Mouse (Mus musculus) liver, embryonic 14.5 days (tissue): Measurements from ENCODE around the gene Mgat5. TPM values are rescaled to one million over a fixed set of nuclear protein-coding genes. Genes with fewer than 3 reads are reported as not detected.

Experiments used
- ATAC-seq: fragments of 200-750 bp; cut with Nextera tagmentation; 2 replicates; pipeline ENCODE4 v1.8.0; 2017; ENCODE audit warnings: moderate number of reproducible peaks, mild to moderate bottlenecking, moderate library complexity; ENCODE audit not compliant: insufficient read depth
- DNase-seq, 3 experiments: peaks; one replicate each; pipeline ENCODE4 v3.0.0-alpha.2; 2012 to 2013; ENCODE audit warnings: low read depth in 3 of 3, low spot score in 3 of 3
- H3K27ac ChIP-seq: fragments of 300-500 bp; sonication (generic); 2 replicates; pipeline ENCODE4 v1.5.1; 2014; ENCODE audit warnings: moderate library complexity, mild to moderate bottlenecking, control low read depth, inconsistent platforms
- H3K27me3 ChIP-seq: fragments of 300-500 bp; sonication (generic); 2 replicates; pipeline ENCODE4 v1.6.1; 2014; ENCODE audit warnings: mild to moderate bottlenecking, low read length, moderate library complexity; ENCODE audit not compliant: control insufficient read depth, insufficient read depth
- H3K36me3 ChIP-seq: fragments of 300-500 bp; sonication (generic); replicated peaks from 2 replicates; pipeline ENCODE4 v1.6.1; 2014; ENCODE audit warnings: low read depth; ENCODE audit not compliant: control insufficient read depth, insufficient read depth
- H3K4me1 ChIP-seq, 2 experiments: fragments of 200-500 bp in 1 of 2; fragments of 300-500 bp in 1 of 2; sonication (generic) in 1 of 2; replicated peaks; 2 replicates each; pipeline ENCODE4 v1.6.1; 2012 to 2014; ENCODE audit warnings: antibody characterized with exemption in 1 of 2, inconsistent platforms in 1 of 2, low read length in 1 of 2; ENCODE audit not compliant: control insufficient read depth in 2 of 2, insufficient read depth in 2 of 2
- H3K4me2 ChIP-seq: fragments of 300-500 bp; sonication (generic); 2 replicates; pipeline ENCODE4 v1.6.1; 2014; ENCODE audit warnings: low read depth, mild to moderate bottlenecking, control low read depth, moderate library complexity
- H3K4me3 ChIP-seq, 2 experiments: fragments of 200-500 bp in 1 of 2; fragments of 300-500 bp in 1 of 2; sonication (generic) in 1 of 2; 2 replicates each; pipeline ENCODE4 v1.5.1; 2012 to 2014; ENCODE audit warnings: low read depth in 2 of 2, low read length in 2 of 2, mild to moderate bottlenecking in 2 of 2, control low read depth in 1 of 2, inconsistent platforms in 1 of 2, moderate library complexity in 1 of 2; ENCODE audit not compliant: insufficient read depth in 1 of 2
- H3K9ac ChIP-seq: fragments of 300-500 bp; sonication (generic); replicated peaks from 2 replicates; pipeline ENCODE4 v1.6.1; 2014; ENCODE audit warnings: mild to moderate bottlenecking, control low read depth, moderate library complexity
- H3K9me3 ChIP-seq: fragments of 300-500 bp; sonication (generic); 2 replicates; pipeline ENCODE4 v1.6.1; 2016; ENCODE audit warnings: low read length, mixed read lengths; ENCODE audit not compliant: control insufficient read depth
- CTCF ChIP-seq: IDR thresholded peaks from 2 replicates; pipeline ENCODE4 v1.5.1; 2016; ENCODE audit warnings: antibody characterized with exemption, low read depth, control low read depth
- EP300 ChIP-seq: IDR thresholded peaks from 2 replicates; pipeline ENCODE4 v1.6.1; 2016; ENCODE audit warnings: antibody characterized with exemption, low read depth
- WGBS: fragments of 180-500 bp; shearing (Covaris S2); extraction: QIAGEN DNeasy Blood & Tissue Kit; methylation state at CpG from one replicate; pipeline ENCODE4 v1.1.7; 2014; ENCODE audit not compliant: insufficient replicate concordance; 5-methylcytosine and 5-hydroxymethylcytosine counted together
- polyA plus RNA-seq, 2 experiments: library from polyadenylated mRNA; depleted of rRNA in 1 of 2; stranded (reverse) in 1 of 2; unstranded in 1 of 2; fragments of >200 nt; fragmentation: Nextera tagmentation in 1 of 2; extraction: Ambion mirVana in 1 of 2; gene quantifications; 2 replicates each; pipeline versions ENCODE4 v1.2.1 to v1.2.3; 2012 to 2014

Gene Mgat5
- polyA plus RNA-seq, 2 experiments = 0.62 to 0.67 TPM

DNA sequence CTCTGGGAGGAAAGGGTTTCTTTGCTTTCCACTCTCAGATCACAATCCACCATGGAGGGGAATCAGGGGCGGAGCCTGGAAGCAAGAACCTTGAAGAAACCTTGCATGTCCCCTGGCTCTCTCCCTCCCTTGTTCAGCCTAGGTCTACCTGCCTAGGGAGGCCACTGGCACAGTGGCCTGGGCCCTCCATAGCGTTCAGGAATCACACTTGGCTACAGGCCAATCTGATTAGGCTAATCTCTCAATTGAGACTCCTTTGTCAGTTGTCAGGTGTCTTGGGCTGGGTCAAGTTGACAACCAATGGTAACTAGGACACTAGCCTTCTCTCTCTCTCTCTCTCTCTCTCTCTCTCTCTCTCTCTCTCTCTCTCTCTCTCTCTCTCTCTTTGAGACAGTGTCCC, 12.2 kb downstream of the Mgat5 start:
- Histone ChIP-seq H3K27ac (no peak overlapping the region), H3K4me1 (peaks cover 0 to 1% of the 10 kb centered on the region in 2 experiments; a peak in 2 of 4 replicates), H3K4me3 (no peak overlapping the region), H3K9me3 (no peaks in the 10 kb centered on the region), H3K36me3 (no peaks in the 10 kb centered on the region), H3K9ac (no peak overlapping the region), H3K27me3 (no peaks in the 10 kb centered on the region), H3K4me2 (no peak overlapping the region)
- ATAC-seq = no peak
- no peak for DNase-seq
- TF ChIP-seq CTCF (no peak), EP300 (no peak)
- 52% methylated on average over 2 of the region's 2 CpGs for WGBS

DNA sequence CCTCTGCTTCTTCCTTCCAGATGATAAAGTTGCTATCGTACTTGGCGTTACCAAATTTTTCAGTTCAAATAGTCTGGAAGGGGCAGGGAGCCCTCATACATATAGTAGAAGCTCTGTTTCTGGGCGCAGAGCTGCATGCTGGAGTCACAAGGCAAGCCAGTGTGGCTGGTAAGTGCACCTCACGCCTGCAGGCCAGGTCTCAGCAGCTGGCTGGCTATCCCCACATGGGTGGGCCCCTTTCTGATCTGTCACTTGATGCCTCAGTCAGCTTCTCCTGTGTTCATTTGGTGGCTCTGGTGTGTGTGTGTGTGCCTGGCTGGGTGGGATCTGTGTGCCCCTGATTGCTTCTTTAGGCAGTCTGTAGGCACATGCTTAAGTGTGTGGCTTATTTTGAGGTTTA, 12.8 kb downstream of the Mgat5 start:
- Histone ChIP-seq H3K9ac (no peak overlapping the region), H3K9me3 (no peaks in the 10 kb centered on the region), H3K27me3 (no peaks in the 10 kb centered on the region), H3K4me3 (no peak overlapping the region), H3K4me1 (peaks cover 0 to 1% of the 10 kb centered on the region in 2 experiments; a peak in 2 of 4 replicates), H3K27ac (no peak overlapping the region), H3K36me3 (no peaks in the 10 kb centered on the region), H3K4me2 (no peak overlapping the region)
- no peak for TF ChIP-seq CTCF
- no peak for TF ChIP-seq EP300
- no peak for DNase-seq
- ATAC-seq = no peak
- 56% methylated on average over 4 of the region's 4 CpGs for WGBS

DNA sequence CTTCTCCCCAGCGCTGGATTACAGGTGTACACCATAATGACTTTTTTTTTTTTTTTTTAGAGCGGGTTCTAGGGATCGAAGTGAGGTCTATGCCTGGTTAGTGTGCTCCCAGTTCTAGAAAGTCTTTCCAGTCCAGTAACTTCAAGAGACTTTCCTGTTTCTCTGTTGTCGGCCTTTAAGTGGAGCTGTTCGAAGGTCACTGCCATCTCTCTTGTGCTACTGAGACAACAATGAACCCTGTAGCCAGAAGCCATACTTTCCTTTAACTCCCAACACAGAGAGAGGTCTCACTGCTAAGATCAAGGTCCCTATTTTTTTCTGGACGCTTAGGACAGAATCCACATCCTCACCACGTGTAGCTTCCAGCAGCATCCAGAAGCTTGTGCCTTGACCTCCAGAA, 13.4 kb downstream of the Mgat5 start:
- no peak overlapping the region for H3K9ac ChIP-seq
- DNase-seq (no peak), ATAC-seq (no peak)
- peaks cover 0 to 1% of the 10 kb centered on the region in 2 experiments; a peak in 2 of 4 replicates for H3K4me1 ChIP-seq
- no peaks in the 10 kb centered on the region for H3K9me3 ChIP-seq
- H3K4me2 ChIP-seq = no peak overlapping the region
- H3K27me3 ChIP-seq = no peaks in the 10 kb centered on the region
- WGBS = 77% methylated on average over 7 of the region's 7 CpGs
- H3K36me3 ChIP-seq = no peaks in the 10 kb centered on the region
- H3K4me3 ChIP-seq = no peak overlapping the region
- H3K27ac ChIP-seq = no peak overlapping the region
- TF ChIP-seq EP300 (no peak), CTCF (no peak)

DNA sequence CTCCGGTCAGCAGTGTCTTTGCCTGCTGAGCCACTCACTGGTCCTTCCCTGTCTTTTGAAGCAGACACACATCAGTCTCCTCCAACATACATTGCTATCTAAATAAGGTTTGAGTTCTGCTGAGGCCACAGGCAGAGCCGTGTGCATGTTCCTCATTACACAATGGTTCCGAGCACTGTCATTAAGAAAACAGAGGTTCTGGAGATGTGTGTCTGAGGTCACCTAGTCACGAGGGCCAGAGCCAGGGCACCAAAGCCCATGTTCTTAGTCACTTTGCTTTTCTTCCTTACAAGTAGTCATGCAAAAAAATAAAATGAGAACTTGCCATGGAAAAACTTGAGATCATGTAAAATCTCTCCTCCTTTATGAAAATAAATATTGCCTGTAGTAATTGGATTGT, 14.3 kb downstream of the Mgat5 start:
- Histone ChIP-seq H3K4me2 (no peak overlapping the region), H3K4me3 (no peak overlapping the region), H3K4me1 (peaks cover 0 to 1% of the 10 kb centered on the region in 2 experiments; a peak in 1 of 4 replicates), H3K9ac (no peak overlapping the region), H3K9me3 (no peaks in the 10 kb centered on the region), H3K27ac (no peak overlapping the region), H3K27me3 (no peaks in the 10 kb centered on the region), H3K36me3 (no peaks in the 10 kb centered on the region)
- DNase-seq (no peak), ATAC-seq (no peak)
- WGBS = 62% methylated on average over 4 of the region's 4 CpGs
- TF ChIP-seq EP300 = no peak
- TF ChIP-seq CTCF = no peak

DNA sequence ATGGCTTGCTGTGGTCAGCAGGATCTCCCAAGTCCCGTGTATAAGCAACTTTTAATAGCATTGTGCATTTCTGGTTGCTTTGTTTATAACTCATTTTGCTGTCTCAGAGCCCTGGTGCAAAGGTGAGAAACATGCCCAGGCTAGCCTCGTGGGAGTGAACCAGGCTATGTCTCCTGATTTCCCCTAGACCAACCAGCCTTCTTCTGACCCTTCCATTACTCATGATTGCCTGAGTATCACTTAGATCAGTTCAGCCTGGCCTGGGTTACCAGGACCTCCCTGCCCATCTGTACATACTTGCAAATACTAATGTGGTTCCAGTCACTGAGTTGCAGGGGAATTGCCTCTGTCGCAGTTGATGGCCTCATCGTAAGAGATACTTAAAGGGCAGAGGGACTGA, 14.8 kb downstream of the Mgat5 start:
- H3K9ac ChIP-seq = no peak overlapping the region
- no peak overlapping the region for H3K4me2 ChIP-seq
- TF ChIP-seq CTCF (no peak), EP300 (no peak)
- ATAC-seq (no peak), DNase-seq (no peak)
- no peak overlapping the region for H3K4me3 ChIP-seq
- no peaks in the 10 kb centered on the region for H3K27me3 ChIP-seq
- peaks cover 0 to 1% of the 10 kb centered on the region in 2 experiments; a peak in 1 of 4 replicates for H3K4me1 ChIP-seq
- 68% methylated on average over 4 of the region's 4 CpGs for WGBS
- no peak overlapping the region for H3K27ac ChIP-seq
- H3K9me3 ChIP-seq = no peaks in the 10 kb centered on the region
- no peaks in the 10 kb centered on the region for H3K36me3 ChIP-seq
